Mouse (Mus musculus): ENCODE data around the gene Apoh. TPM values are rescaled to one million over a fixed set of nuclear protein-coding genes. Genes with fewer than 3 reads are reported as not detected.

The Apoh gene
- total RNA-seq, 2 experiments from 2014 or later = 0.24 TPM; not detected in 1

DNA sequence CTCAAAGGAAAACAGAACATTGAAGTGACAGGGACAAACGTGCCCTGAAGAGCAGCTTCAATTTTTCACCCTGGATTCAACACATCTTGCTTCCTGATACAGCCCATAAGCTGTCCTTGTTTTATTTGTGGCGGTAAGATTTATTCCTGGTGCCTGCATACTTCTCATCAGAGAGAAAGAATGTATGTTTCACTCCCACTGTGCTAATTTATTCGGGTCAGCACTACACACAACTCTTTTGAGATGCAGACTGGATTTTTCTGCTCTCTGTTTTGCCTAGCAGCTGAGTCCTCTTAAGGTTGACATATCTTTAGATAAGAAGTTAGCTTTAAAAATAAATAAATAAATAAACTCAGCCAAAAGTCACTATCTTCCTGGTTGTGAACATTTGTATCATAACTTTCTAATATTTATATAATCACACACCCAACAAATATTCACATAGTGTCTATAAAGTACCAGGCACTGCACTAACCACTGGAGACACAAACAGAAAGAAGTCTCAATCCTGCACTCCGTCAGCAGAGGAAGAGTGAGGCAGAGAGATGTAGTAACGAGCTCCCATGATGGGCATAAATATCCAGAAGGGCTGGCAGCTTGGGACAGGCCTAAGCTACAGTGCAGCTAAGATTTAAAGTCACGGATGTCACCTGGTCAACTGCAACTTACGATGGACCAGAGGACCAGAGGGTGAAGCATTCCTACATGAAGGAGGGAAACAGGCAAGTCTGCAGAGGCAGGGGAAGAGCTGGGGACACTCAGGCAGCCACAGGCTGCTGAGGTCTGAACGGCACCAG, 9.4 kb upstream of the Apoh start:
- no peak for DNase-seq

DNA sequence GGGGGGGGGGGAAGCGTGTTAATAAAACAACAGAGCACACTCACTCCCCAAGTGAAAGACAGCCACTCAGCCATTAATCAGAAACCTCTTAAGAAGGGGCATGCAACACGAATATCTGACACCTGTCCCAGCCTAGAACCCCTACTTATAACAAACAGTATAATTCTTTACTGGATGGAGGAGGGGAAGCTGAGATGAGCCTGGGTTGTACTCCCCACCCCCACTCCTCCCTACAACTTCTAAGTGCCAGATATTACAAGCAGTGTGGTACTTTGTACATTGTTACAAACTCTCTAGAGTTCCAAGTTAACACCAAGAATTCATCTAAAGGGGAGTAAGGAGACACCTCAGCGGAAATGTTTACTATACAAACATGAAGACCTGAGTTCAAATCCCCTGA, 8.5 kb upstream of the Apoh start:
- DNase-seq = no peak

DNA sequence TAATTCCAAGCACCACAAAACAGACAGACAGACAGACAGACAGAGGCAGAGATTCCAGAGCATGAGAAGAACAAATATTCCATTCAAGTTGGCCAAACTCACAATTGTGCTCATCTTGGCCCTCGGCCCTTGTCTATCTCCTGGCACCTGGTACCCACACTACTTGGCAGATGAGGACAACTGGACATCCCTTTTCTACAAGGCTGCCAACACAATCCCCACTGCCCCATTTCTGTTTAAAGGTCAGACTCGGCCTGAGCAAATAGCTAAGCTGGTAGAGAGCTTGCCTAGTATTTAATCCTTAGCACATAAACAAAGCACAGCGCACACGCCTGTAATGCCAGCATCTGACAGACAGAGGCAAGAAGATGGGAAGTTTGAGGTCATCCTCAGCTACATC, 7.6 kb upstream of the Apoh start:
- DNase-seq = no peak

DNA sequence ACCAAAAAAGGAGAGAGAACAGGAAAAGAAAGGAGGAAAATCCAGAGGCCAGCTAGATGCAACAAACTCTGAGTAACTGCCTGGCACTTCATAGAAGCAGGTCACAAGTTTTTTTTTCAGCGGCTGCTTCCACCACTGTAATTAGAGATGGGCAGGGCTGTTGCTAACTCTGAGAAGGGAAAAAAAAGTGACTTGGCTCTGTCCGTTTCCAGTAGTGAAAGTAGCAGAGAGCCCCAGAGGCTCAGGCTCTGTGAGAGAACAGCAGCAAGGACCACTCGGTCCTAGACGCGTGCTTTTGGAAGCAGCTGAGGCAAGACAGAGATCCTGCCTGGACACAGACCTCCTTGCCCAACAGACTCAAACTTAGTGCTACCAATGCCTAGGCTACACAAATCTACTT, 6.7 kb upstream of the Apoh start:
- peak; percentile 23 for DNase-seq

GRCm38 (mm10) chr11:108340293-108340692, 2.9 kb upstream of the Apoh start:
- no peak for DNase-seq

DNA sequence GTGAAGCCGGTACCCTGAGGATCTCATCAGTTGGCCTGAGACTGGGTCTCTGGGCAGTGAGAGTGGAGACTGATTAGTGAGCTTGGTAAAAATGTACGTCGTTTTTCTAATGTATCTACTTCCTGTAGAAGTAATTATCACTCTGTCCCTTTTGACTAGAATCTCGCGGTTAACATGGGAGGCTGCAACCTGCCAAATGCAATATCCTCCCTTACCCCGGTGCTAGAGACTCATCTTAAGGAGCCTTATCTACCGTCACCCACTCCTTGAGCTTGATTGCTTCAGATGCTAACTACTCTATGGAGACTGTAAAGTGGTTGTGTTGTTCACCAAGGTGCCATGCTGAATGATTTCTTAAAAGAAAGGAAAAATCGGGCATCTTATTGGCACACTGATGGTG, 1.4 kb upstream of the Apoh start:
- DNase-seq = no peak

DNA sequence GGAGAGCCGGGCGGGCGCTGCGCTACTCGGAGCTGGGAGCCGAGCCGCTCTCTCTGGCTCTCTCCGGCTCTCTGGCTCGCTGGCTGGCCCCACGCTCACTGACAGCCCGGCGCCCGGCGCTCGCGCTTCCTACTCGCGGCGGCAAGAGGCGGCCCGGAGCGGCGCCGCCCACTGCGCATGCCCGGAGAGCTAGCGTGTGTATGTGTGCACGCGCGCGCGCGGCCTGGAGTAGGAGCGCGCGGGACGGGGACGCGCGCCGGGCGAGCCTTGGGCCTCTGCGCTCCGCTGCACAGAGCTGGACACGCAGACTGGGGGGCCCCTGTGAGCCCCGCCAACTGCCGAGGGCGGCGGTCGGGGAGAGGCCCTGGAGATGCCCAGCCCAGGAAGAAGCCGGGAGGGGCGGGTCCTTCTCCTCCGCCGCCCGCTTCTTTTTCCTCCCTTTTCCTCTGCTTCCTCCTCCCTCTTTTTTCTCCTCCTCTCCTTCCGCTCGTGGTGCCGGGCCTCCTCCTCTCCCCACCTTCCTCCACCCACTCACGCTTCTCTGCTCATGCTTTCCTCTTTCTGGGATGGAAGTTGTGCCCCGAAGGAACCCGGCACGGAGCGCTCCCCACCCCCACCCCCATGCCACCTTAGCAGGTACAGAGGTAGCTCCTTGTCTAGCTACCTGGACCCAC, 772 bp downstream of the Apoh start, which contains the start of gene Prkca:
Gene Prkca (minus strand): TSS at position 140 of the 674 bp plus-strand sequence.
- DNase-seq = peak; percentile 94

DNA sequence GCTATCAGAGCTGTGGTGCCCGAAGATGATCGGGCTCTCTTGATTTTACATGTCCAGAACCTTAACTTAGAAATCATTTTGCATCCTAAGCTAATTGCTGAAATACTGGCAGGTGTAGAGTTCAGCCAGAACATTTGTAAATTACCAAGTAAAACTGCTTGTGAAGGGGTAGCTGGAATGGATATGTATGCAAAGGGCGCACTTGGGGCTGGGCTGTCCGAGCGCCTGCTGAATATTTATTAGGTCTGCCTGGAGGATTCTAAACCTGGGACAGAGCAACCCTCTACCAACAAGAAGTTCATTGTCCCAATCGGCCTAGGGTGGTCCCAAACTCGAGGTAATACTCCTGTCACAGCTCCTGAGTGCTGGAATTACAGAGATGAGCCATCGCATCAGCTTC, 1.6 kb downstream of the Apoh start:
- DNase-seq = no peak

DNA sequence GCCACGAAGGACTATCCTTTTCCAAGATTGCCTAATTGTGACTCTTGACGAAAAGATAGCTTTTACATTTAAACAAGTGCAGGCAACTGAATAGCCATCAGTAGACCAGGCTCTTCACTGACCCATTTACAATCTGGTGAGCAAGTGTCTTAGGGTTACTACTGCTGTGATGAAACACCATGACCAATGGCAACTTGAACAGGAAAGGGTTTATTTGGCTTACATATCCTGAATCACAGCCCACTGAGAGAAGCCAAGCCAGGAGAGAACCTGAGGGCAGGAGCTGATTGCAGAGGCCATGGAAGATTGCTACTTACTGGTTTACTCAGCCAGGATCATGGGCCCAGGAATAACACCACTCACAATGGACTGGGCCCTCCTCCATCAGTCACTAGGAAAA, 2.2 kb downstream of the Apoh start:
- no peak for DNase-seq

- DNase-seq = no peak
Measured at GRCm38 (mm10) chr11:108350799-108351198, 7.6 kb downstream of the Apoh start.

GRCm38 (mm10) chr11:108352842-108353388, 9.8 kb downstream of the Apoh start:
- no peak for DNase-seq

DNA sequence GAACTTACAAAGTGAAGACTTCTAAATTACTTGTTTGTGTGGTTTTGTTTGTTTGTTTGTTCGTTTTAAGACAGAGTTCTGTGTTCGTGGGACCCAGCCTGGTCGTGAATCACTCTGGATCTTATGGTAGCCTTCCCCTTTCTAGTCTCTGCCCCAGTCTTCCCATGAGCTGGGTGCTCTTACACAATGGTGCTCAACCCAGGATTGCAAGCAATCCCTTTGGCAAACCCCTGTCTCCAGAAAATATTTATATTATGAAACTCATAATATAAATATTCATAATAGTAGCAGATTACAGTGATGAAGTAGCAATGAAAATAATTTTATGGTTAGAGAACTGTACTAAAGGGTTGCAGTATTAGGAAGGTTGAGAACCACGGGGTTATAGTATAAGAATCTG, 12.9 kb downstream of the Apoh start:
- no peak for DNase-seq

DNA sequence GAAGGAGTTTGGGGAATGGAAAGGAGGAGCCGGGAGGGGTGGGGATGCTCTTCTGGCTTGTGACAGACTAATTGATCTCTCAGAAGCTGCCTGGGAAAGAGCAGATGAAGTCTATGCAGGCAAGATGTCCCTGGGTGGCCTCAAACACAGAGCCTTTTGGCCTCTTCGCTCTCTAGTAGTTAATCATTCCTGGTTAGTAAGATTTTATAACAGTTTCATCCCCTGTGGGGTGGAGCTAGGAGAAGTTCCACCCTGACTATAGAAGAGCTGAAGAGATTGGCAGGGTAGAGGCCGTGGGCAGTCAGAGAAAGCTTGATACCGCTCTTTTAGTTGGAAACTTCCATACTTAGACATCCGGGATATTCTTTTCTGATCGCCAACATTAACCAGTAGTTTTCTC, 15.8 kb downstream of the Apoh start:
- no peak for DNase-seq

- no peak for DNase-seq
Measured at GRCm38 (mm10) chr11:108360983-108361382, 17.8 kb downstream of the Apoh start.

DNA sequence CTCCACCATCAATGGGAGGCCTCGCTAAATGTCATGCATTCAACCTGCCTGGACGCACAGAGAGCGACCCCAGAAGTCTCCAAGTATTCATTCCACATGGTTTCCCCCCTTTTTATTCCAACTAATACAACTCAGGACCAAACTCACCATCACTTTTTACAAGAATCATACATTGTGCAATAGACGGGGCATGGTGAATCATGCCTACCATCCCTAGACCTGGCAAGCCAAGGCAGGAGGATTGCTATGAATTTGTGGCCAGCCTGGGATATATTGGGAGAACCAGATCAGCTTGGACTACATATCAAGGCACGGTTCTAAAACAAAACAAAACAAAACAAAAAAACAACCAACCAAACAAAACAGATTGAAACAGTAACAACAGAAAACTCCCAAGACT, 19.8 kb downstream of the Apoh start:
- no peak for DNase-seq

GRCm38 (mm10) chr11:108363991-108364390, 20.8 kb downstream of the Apoh start:
- DNase-seq = no peak

- DNase-seq = peak; percentile 26
Measured at GRCm38 (mm10) chr11:108364945-108365589, 21.9 kb downstream of the Apoh start.

GRCm38 (mm10) chr11:108365600-108365999, 22.4 kb downstream of the Apoh start:
- DNase-seq = no peak

GRCm38 (mm10) chr11:108367046-108367445, 23.9 kb downstream of the Apoh start:
- DNase-seq = no peak

DNA sequence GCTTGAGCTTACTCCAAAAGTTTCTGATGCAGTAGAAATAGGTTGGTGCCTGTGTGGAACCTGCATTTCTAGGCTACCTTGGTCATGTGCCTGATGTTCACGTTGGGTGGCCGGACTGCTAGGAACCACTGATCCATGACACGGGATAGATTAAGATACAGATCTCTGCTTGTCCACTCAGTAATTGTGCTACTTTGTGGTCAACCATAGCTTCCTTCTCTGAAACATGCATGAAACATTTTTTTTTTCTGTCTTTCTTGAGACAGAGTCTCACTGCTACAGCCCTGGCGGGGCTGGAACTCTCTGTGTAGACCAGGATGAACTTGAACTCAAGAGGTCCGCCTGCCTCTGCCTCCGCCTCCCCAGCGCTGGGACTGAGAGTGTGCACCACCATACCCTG, 33.7 kb downstream of the Apoh start:
- no peak for DNase-seq

GRCm38 (mm10) chr11:108377680-108378362, 34.7 kb downstream of the Apoh start:
- DNase-seq = peak; percentile 83

DNA sequence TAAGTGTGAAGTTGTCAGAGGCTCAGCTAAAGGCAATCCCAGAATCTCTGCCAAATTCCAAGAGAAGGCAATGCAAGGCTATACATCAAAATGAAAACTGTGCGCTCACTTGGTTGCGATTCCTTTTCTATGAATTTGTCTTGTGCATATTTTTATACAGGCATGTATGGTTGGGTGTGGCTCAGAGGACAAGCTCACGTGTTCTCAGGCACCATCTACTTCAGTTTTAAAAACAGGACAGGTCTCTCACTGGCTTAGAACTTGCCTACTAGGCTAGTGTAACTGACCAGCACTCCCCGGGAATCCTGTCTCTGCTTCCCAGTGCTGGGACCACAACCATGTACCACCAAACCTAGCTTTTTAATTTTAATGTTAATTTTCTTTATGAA, 35.2 kb downstream of the Apoh start:
- DNase-seq = no peak

DNA sequence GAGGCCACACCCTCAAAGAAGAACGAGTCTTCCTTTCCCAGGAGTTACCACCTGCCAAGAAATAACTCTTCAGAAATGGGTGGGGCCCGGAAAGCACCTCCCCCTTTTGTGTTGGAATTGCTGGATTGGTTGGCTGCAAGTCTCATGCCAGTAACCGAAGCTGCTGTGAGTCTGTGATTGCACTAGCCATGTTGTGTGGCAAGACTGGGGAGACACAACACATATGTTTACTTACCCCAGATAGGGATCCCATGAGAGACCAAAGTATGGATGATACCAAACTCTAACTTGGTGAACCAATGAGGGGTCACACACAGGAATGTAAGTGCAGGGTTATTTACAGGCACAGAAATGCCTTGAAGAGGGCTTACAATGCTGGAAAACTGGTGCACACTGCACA, 39.5 kb downstream of the Apoh start:
- no peak for DNase-seq

All from heart, postnatal 4 days (tissue).